Mouse (Mus musculus) mouse embryonic stem cell (cell line): ENCODE measurements around the gene Cacng8.

Experiments
- in situ Hi-C, 2 experiments: fragments of 300-500 bp; cut with MboI; formaldehyde crosslinking; loops; 1 replicate in 1 of 2; 3 replicates in 1 of 2; pipeline ENCODE4 v1.14.3; 2019 to 2020; ENCODE audit warnings: low sequenced_read_pairs in 2 of 2, low pct_unique_long_range_greater_than_20kb in 1 of 2, mixed read lengths in 1 of 2; ENCODE audit not compliant: unreplicated experiment in 1 of 2

Gene Cacng8

DNA sequence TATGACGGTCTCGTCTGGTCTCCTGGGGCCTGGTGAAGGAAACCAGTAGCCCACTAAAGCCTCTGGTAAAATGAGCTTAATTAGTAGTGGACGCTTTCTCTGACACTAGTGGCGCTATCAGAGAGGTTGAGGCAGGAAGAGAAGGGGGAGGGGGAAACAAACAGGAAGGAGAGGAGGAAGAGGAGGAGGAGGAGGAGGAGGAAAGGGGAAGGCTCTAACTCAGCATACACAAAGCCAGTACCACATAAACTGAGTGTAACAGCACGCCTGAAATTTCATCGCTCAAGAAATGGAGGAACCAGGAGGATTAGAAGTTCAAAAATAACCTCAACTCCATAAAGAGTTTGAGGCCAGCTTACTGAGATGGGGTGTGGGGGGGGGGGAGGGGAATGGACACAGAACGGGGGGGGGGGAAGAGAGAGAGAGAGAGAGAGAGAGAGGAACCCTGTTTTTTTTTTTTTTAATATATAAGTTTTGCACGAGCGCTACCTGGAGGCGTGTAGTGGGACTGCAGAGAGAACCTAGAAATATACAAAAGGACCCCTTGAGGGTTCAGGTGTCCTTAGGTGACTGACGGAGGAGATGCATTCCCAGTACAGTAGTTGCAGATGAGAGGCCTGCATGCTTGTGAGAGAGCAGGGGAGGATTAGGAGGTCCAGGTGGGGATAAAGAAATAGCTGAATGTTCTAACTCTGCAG, 63.2 kb downstream of the Cacng8 start:
- in situ Hi-C loops = no loop called here

DNA sequence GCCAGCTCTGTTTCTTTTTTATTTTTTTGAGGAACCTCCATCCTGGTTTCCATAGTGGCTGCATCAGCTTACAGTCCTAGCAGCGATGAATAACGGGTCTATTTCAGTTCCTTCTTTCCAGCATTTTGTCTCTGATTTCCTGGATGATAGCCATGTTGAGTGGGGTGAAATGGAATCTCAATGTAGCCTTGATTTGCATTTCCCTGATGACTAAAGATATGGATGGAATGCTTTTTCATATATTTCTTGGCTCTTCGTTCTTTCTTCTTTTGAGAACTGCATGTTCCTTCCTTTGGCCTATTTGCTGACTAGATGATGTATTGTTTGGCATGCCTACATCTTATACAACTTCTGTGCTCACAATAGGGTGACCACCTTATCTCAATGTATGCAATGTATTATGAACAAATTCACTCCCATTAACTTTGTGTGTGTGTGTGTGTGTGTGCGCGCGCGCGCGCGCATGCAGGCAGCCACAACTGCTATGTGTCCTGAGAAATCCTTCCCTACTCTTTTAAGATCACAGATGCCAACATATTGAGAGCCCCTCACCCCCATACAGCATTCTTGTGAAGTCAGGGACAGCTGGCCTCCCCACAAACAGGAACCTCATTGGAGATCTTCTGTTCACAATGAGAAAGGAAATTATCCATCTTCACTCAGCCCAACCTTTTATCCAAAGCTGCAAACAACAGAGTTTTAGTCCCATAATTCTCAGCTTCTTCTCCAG, 66.8 kb downstream of the Cacng8 start:
- in situ Hi-C loops = no loop called here

DNA sequence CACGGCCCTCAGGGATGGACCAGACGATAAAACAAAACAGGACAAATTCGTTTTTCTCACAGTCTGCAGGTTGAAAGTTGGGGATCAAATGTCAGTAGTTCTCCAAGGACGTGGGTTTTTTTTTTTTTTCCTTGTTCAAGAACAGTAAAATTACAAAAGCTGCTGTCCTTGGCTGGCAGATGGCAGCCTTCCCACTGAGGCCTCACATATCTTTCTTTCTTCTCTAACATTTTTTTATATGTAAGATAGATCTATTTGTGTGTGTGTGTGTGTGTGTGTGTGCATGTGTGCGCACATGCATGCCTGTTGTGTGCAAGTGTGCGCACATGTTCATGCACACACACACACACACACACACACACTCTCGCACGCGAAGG, 67.3 kb downstream of the Cacng8 start:
- in situ Hi-C loops = no loop called here

DNA sequence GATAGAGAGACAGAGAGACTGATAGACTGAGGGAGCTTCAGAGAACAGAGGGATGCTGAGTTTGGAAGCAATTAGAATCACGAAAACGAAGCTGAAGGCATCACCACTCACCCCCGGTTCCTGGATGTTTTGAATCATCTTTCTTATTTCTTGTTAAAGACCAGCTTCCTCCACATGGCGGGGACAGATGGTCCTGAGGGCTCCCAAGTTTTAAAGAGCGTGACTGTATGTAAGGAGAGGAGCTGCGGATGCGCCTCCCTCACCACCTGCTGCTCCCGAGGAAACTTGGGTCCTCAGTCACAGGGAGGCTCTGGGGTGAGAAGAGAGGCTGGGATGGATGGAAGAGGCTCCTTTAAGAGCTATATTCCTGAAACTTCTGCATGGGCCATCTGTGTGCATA, 69.8 kb downstream of the Cacng8 start:
- in situ Hi-C loops = no loop called here

DNA sequence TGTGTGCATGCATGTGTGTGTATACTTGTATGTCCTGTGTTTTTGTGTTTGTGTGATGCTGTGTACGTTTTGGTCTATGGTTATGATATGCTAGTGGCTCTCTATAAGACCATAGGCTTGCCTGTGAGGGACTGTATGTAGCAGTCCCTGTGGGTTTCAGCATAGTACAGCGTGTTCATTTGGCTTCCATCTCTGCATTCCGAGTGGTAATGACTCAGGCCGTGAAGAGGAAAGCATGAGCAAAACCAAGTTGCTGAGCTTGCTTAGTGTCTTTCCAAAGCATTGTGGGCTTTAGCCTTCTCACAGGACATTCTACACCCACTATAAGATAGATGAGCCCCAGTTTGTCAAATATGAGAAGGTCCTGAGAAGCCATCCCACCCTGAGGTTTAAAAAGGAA, 72.8 kb downstream of the Cacng8 start:
- in situ Hi-C loops = no loop called here
